Mouse (Mus musculus) granulocyte monocyte progenitor cell, adult 5-6 weeks (primary cell): ENCODE data around the gene Prc1. TPM values are rescaled to one million over a fixed set of nuclear protein-coding genes. Genes with fewer than 3 reads are reported as not detected.
A peak's percentile ranks its signal among the peaks of the same experiment; 100 is the strongest.
"Not testable (repeated sequence)": the region's sequence is repeated elsewhere in the genome, so short reads cannot be mapped to it uniquely, and the experiment has no call there.

ENCODE experiments used
- ATAC-seq: replicated peaks from 2 replicates; pipeline ENCODE4 v1.8.0; 2016; ENCODE audit warnings: mild to moderate bottlenecking, moderate TSS enrichment, inconsistent platforms; ENCODE audit not compliant: poor library complexity, severe bottlenecking
- total RNA-seq, 2 experiments: library from RNA; stranded (forward) in 1 of 2; stranded (reverse) in 1 of 2; fragments of 200-712, 200-1000 nt in 1 of 2; fragments of >200 nt in 1 of 2; fragmentation: Nextera tagmentation in 1 of 2; gene quantifications; 2 replicates each; pipeline ENCODE4 v1.2.3; 2014 to 2017

Gene Prc1
- total RNA-seq, 2 experiments from 2014 or later, result 42.7 to 141 TPM

DNA sequence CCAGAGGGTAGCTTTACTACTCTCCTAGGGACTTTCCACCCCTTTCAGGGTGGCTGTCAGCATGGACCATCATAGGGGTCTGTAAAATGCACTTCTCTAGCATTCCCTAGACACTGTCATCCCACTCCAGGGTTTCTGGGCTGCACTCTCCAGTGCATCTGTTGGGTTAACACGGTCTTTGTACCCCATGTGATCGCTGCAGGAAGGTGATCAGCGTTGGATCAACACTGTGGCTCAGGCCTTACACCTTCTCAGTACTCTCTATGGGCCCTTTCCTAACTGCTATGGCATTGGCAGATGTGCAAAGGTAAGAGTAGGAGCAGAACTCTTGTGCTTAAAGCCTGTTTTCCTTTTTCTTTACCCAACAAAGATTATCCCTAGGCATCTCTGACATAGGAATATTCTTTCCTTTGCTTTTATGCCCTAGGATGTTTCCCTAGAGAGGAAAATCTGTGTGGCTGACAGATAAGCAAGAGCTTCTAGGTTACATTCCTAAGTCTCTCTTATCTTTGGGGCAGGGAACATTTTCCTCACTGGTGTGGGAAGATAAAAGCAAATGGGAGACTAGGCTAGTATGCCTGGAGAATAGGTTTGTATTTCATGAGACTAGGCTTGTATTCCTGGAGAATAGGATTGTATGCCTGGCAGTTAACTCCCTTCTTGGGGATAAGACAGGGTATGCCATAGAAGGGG is 10.9 kb upstream of the Prc1 start:
- no peak for ATAC-seq

- no peak for ATAC-seq
Observed at GRCm38 (mm10) chr7:80284391-80284790, 9.9 kb upstream of the Prc1 start.

GRCm38 (mm10) chr7:80285725-80286124 is 8.5 kb upstream of the Prc1 start:
- ATAC-seq, result no peak

- ATAC-seq, result no peak
Observed at GRCm38 (mm10) chr7:80287736-80288135, 6.5 kb upstream of the Prc1 start.

DNA sequence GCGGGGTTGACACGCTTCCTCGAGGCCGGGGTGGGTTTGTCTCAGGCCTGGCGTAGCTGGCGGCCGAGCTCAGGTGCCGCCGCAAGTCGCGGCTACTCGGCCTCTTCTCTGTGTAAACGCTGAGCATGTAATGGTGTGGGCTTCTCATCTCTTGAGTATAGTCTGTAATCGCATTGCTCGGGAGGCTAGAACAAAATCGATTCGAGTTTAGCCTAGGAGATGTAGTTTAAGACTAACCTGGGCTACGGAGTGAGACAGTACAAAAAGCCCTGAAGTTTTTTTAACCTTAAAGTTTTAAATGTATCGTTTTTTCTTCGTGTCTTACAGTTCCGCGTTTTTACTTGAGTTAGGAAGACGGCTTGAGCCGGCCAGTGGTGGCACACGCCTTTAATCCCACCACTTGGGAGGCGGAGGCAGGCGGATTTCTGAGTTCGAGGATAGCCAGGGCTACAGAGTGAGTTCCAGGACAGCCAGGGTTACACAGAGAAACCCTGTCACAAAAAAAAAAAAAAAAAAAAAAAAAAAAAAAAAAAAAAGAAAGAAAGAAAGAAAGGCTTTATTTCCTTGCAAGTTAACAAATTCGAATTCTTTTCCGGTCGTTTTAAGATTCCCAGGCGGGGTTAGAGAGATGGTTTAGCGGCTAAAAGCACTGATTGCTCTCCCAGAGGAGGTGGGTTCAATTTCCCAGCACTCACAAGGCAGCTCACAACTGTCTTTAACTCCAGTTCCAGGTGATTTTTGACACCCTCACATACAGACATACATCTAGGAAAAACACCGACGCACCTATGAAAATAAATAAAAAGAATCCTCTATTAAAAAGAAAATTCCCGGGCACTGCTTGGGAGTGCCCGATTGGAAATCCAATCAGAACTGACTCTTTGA is 756 bp downstream of the Prc1 start:
- peak; percentile 32 for ATAC-seq

DNA sequence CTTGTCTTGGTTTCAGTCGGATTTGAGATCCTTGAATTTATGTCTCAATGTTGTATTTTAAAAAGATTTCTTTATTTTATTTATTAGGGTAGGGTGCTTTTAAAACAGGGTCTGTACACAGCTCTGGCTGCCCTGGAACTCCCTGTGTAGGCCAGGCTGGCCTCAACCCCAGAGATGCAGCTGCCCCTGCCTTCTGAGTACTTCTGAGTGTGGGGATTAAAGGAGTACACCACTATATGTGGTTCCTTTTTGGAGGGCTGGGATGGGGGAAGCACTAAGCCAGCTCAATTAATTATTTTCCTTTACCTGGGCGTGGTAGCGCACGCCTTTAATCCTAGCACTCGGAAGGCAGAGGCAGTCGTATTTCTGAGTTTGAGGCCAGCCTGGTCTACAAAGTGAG is 2.2 kb downstream of the Prc1 start:
- no peak for ATAC-seq

DNA sequence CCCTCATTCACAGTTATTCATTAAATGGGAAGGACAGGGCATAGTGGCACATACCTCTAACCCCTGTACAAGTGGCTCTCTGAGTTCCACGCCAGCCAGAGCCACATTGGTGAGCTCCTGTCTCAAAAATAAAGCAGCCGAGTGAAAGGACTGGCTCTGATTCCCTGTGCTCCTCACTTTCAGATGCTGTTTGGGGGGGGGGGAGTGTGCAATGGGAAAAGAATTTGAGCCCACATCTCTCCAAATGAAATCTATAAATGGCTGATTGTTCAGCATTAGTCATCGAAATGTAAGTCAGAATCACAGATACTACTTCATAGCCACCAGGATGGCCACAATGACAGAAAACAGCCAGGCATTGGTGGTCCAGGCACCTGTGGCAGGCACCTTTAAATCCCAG is 2.8 kb downstream of the Prc1 start:
- ATAC-seq, result no peak

DNA sequence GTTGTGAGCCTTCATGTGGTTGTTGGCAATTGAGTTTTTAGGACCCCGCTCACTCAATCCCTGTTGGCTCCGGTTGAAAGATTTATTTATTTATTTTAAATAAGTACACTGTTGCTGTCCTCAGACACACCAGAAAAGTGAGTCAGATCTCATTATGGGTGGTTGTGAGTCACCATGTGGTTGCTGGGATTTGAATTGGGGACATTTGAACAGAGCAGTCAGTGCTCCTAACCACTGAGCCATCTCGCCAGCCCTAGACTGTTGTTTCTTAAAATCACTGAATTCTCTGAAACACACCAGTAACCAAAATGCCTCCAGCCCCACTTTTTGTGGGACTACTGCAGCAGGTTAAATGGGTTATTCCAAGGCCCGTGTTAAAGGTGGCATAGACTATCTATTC is 4.5 kb downstream of the Prc1 start:
- no peak for ATAC-seq

- no peak for ATAC-seq
Observed at GRCm38 (mm10) chr7:80299568-80299967, 5.3 kb downstream of the Prc1 start.

GRCm38 (mm10) chr7:80301522-80301921 is 7.3 kb downstream of the Prc1 start:
- no peak for ATAC-seq

- no peak for ATAC-seq
Observed at GRCm38 (mm10) chr7:80307766-80308165, 13.5 kb downstream of the Prc1 start.

GRCm38 (mm10) chr7:80310771-80311170 is 16.5 kb downstream of the Prc1 start:
- no peak for ATAC-seq

DNA sequence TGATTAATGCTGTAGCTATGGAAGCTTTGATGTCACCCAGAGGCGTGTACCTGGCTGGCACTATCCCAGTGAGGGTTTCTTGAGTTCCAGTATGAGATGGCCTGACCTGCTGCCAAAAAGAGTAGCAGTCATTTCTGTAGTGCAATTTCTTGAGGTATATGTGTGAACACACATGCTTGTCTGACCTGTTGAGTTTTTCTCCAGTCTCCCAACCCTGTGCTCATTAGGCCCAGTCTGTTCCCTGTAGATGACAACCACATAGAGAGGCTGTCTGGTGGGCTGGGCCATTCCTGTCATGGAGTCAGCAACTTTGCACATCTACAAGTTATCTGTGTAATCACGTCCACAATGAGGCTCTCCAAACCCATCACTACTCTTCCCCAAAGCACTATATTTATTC is 21.5 kb downstream of the Prc1 start:
- ATAC-seq, result no peak

DNA sequence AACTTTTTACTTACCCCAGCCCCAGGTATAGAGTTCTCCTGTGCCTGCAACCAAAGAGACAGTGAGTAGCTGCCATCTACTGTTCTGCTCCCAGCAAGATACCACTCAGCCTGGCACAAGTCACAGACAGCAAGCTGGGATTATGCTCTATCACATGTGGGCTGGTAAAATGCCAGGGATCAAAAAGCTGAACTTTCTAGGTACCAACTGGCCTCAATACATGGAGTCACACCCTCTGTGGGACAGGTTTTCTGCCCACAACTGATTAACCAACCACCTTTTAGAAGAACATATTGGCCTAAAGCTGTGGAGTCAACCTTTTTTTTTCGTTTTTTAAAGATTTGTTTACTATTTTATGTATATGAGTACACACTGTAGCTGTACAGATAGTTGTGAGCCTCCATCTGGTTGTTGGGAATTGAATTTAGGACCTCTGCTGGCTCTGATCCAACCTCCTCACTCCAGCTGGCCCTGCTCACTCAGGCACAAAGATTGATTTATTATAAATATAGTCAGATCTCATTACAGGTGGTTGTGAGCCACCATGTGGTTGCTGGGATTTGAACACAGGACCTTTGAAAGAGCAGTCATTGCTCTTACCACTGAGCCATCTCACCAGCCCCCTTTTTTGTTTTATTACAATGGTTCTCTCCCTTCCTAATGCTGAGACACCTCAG is 23.3 kb downstream of the Prc1 start:
- no peak for ATAC-seq

- no peak for ATAC-seq
Observed at GRCm38 (mm10) chr7:80318670-80319069, 24.4 kb downstream of the Prc1 start.

GRCm38 (mm10) chr7:80319846-80320496 is 25.7 kb downstream of the Prc1 start:
- no peak for ATAC-seq

DNA sequence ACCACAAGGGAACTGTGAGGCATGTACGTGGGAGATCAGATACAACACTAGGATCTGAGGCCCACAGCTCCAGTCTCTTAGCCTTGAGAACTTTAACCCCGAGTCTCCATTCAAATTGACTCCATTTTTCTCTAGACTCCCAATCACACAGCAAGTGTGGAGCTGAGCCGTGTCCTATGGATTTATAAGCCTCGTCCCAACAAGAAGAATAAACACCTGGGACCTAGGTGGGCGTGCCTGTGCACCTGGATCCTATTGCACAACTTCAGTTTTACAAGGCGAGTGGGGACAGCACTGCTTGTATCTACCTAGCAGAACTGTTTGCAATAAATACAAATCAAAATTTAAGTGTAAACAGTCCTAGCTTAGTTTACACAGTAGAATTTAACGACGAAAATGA is 29.1 kb downstream of the Prc1 start:
- ATAC-seq, result no peak

DNA sequence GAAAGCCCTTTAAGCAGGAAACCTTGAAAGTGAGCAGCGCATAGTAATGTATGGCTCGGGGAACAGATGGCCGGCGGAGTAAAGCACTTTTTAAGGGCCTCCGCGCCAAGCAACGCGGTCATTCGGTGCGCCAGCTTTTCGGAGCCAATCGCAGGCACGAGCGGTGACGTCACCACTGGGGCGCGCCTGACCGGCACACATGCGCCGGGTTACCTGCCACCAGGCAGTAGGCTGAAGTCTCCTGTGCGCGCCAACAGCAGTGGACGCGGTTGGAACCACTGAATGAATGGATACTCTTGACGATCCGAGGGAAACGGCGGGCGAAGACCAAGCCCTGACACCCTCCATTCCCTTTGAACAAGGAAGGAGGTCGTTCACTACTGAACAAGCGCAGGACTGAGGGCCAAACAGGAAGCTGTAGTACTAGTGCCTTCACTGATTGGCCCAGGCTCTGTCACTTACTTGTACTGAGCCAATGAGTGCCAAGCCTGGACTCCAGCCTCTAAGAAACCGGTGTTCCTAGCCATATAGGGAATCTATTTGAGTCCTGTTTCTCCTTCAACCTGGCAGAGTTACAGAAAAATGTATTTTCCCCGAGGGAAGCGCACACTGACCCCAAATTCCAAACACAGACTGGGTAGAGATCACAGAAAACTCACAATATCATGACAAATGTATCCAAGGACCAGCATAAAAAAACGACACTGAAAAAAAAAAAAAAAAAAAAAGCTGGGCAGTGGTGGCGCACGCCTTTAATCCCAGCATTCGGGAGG is 30.0 kb downstream of the Prc1 start, which contains the start of gene Rccd1:
Rccd1 (minus strand) TSS at position 412 of the 773 bp plus-strand sequence.
- ATAC-seq, result peak; percentile 96

GRCm38 (mm10) chr7:80324816-80325119 is 30.5 kb downstream of the Prc1 start:
- ATAC-seq, result not testable (repeated sequence)

- no peak for ATAC-seq
Observed at GRCm38 (mm10) chr7:80325292-80325868, 31.1 kb downstream of the Prc1 start.
